14 mouse cellular contexts compared by ENCODE assay signal in the genomic region with DNA sequence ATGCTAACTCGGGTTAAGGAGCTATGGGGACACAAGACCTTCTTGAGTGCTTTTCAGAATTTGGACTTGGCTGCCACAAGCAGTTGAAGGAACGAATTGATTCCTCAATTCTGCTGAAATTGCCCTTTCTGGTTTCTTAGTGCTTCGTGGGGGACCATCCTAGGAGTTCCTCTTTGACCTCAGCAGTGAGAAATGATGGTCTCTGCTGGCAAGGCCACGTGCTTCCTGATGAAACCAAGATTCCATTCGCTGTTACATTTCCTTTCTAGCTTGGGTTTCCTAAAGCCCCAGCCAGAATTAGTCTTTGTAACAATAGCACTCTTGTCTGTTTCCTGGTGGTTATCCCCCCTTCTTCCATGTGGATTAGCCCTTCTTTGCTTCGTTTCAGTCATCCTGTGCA. TPM values are rescaled to one million over a fixed set of nuclear protein-coding genes. Genes with fewer than 3 reads are reported as not detected.
DNase-seq lines count a peak whose midpoint lies in the region; ATAC-seq and TF ChIP-seq lines count a peak whose summit lies in the region.
"Had no signal": no experiment of that assay in that cellular context is flagged by ENCODE, and none has a peak within 500 bp of the region (broad histone marks: within the 10 kb centered on the region; RNA-seq: fewer than 3 reads in every experiment).

No protein-coding gene starts in this region.

- TF ChIP-seq EP300 in stomach, postnatal 0 days (optimal IDR thresholded peaks at IDR 0.05), result no peak

- no peaks in the 10 kb centered on the region for H3K36me3 ChIP-seq in heart, embryonic 11.5 days (ENCODE audit: control insufficient read depth, insufficient read depth, low read length)
- H3K36me3 ChIP-seq in embryonic facial prominence, embryonic 14.5 days (ENCODE audit: control insufficient read depth, insufficient read depth, low read length), result 0 out of 2 replicates have a peak, but pooled peaks cover 3% of the 10 kb centered on the region
- H3K36me3 ChIP-seq in stomach, postnatal 0 days (ENCODE audit: control insufficient read depth, insufficient read depth, low read length), result no peaks in the 10 kb centered on the region
- H3K36me3 ChIP-seq: forebrain, embryonic 12.5 days; hindbrain, embryonic 15.5 days had no signal

- H3K4me3 ChIP-seq in heart, embryonic 11.5 days (ENCODE audit: low read depth, low read length), result no peak overlapping the region
- no peak overlapping the region for H3K4me3 ChIP-seq in layer of hippocampus, adult 2 months
- no peak overlapping the region for H3K4me3 ChIP-seq in embryonic facial prominence, embryonic 14.5 days (ENCODE audit: low read depth, low read length)
- H3K4me3 ChIP-seq in stomach, postnatal 0 days (ENCODE audit: low read depth, low read length), result no peak overlapping the region
- H3K4me3 ChIP-seq: forebrain, embryonic 12.5 days; heart, embryonic 13.5 days; hindbrain, embryonic 15.5 days; megakaryocyte, embryonic 14.5 days had no signal

- ATAC-seq in heart, embryonic 11.5 days (replicated peaks; ENCODE audit: insufficient number of reproducible peaks, low FRiP score, low TSS enrichment), result no peak
- ATAC-seq in embryonic facial prominence, embryonic 14.5 days (ENCODE audit: low read depth), result no peak
- no peak for ATAC-seq in stomach, postnatal 0 days (ENCODE audit: low FRiP score, low TSS enrichment)
- ATAC-seq: midbrain, embryonic 16.5 days had no signal

- 51% methylated on average over 6 of the region's 6 CpGs for WGBS in heart, embryonic 11.5 days (ENCODE audit: insufficient replicate concordance)
- WGBS in embryonic facial prominence, embryonic 14.5 days, result 51% methylated on average over 6 of the region's 6 CpGs
- 55% methylated on average over 6 of the region's 6 CpGs for WGBS in stomach, postnatal 0 days

- H3K4me2 ChIP-seq in heart, embryonic 11.5 days, result no peak overlapping the region
- no peak overlapping the region for H3K4me2 ChIP-seq in embryonic facial prominence, embryonic 14.5 days (ENCODE audit: low read depth, low read length)
- no peak overlapping the region for H3K4me2 ChIP-seq in stomach, postnatal 0 days (replicated peaks; ENCODE audit: low read depth)
- H3K4me2 ChIP-seq: forebrain, embryonic 12.5 days; heart, embryonic 13.5 days; hindbrain, embryonic 15.5 days had no signal

- H3K9ac ChIP-seq in heart, embryonic 11.5 days (ENCODE audit: low read depth, low read length), result no peak overlapping the region
- H3K9ac ChIP-seq in embryonic facial prominence, embryonic 14.5 days (ENCODE audit: low read depth, low read length), result no peak overlapping the region
- H3K9ac ChIP-seq in stomach, postnatal 0 days (ENCODE audit: low read length), result no peak overlapping the region
- H3K9ac ChIP-seq: forebrain, embryonic 12.5 days; heart, embryonic 13.5 days; hindbrain, embryonic 15.5 days; liver, embryonic 14.5 days had no signal

- H3K9me3 ChIP-seq in heart, embryonic 11.5 days (replicated peaks; ENCODE audit: control insufficient read depth, low read length), result no peaks in the 10 kb centered on the region
- no peaks in the 10 kb centered on the region for H3K9me3 ChIP-seq in embryonic facial prominence, embryonic 14.5 days (ENCODE audit: control insufficient read depth, low read length)
- H3K9me3 ChIP-seq in stomach, postnatal 0 days (ENCODE audit: control insufficient read depth, low read length), result no peaks in the 10 kb centered on the region
- H3K9me3 ChIP-seq: forebrain, embryonic 12.5 days; heart, embryonic 13.5 days; hindbrain, embryonic 15.5 days; megakaryocyte, embryonic 14.5 days had no signal

- H3K27me3 ChIP-seq in heart, embryonic 11.5 days (ENCODE audit: control insufficient read depth, insufficient read depth, low read length), result no peaks in the 10 kb centered on the region
- no peaks in the 10 kb centered on the region for H3K27me3 ChIP-seq in embryonic facial prominence, embryonic 14.5 days (replicated peaks; ENCODE audit: control insufficient read depth, insufficient read depth, low read length)
- no peaks in the 10 kb centered on the region for H3K27me3 ChIP-seq in stomach, postnatal 0 days (ENCODE audit: control insufficient read depth, insufficient read depth, low read length)
- H3K27me3 ChIP-seq: forebrain, embryonic 12.5 days; heart, embryonic 13.5 days; hindbrain, embryonic 15.5 days had no signal

- DNase-seq in heart, adult 8-10 months (ENCODE audit: low spot score), result peak; percentile 49
- DNase-seq in layer of hippocampus, adult 2 months (ENCODE audit: low spot score in 2 of 2), result no peak
- no peak for DNase-seq in layer of hippocampus, postnatal 36 days
- peak; percentile 33 for DNase-seq in 416B (ENCODE audit: low read depth)
- peak; percentile 41 for DNase-seq in embryonic facial prominence, embryonic 14.5 days (ENCODE audit: low spot score)
- DNase-seq in stomach, postnatal 0 days (ENCODE audit: low spot score), result no peak
- no peak for DNase-seq in gastrocnemius, adult 18-20 months (ENCODE audit: low spot score)

- no peak for TF ChIP-seq CTCF in layer of hippocampus, adult 2 months (conservative IDR thresholded peaks at IDR 0.05)
- TF ChIP-seq CTCF in stomach, postnatal 0 days (IDR thresholded peaks at IDR 0.05; ENCODE audit: low read depth), result no peak

- peaks cover 16% of the 10 kb centered on the region for H3K4me1 ChIP-seq in heart, embryonic 11.5 days (ENCODE audit: control insufficient read depth, insufficient read depth, low read length)
- H3K4me1 ChIP-seq in embryonic facial prominence, embryonic 14.5 days (ENCODE audit: control insufficient read depth, insufficient read depth, low read length), result peaks cover 15% of the 10 kb centered on the region
- no peaks in the 10 kb centered on the region for H3K4me1 ChIP-seq in stomach, postnatal 0 days (replicated peaks; ENCODE audit: control insufficient read depth, insufficient read depth)
- H3K4me1 ChIP-seq: forebrain, embryonic 12.5 days; hindbrain, embryonic 15.5 days had no signal

- H3K27ac ChIP-seq in heart, embryonic 11.5 days (ENCODE audit: low read depth, low read length), result no peak overlapping the region
- H3K27ac ChIP-seq in layer of hippocampus, adult 2 months, result peak overlapping the region; percentile 39
- 0 out of 2 replicates have a peak overlapping the region, but pooled peaks have one; percentile 28 for H3K27ac ChIP-seq in embryonic facial prominence, embryonic 14.5 days (replicated peaks; ENCODE audit: low read depth, low read length)
- H3K27ac ChIP-seq in stomach, postnatal 0 days (replicated peaks), result no peak overlapping the region
- H3K27ac ChIP-seq: forebrain, embryonic 12.5 days; heart, embryonic 13.5 days; hindbrain, embryonic 15.5 days; liver, embryonic 14.5 days had no signal

RNA-seq across cellular contexts. Expression of gene Samd4, which starts 32.9 kb away (rescaled TPM):
- total RNA-seq in heart, adult 8-10 months (2022), result 10 to 100 TPM; 60.6 to 71.1 (median 65.1) TPM
- 8.9 and 13.1 TPM in 2 replicates for polyA plus RNA-seq in heart, embryonic 11.5 days (2014; fragmentation: Nextera tagmentation; extraction: Ambion mirVana)
- total RNA-seq in layer of hippocampus, adult 2 months (2021), result 10 to 100 TPM; 11.2 to 14.4 TPM
- total RNA-seq in layer of hippocampus, postnatal 36 days (2021), result 10 to 100 TPM; 11.3 to 13.0 TPM
- 8.2 and 9.6 TPM in 2 replicates for polyA plus RNA-seq in embryonic facial prominence, embryonic 14.5 days (2014; fragmentation: Nextera tagmentation; extraction: Ambion mirVana)
- polyA plus RNA-seq in stomach, postnatal 0 days (2015; fragmentation: Nextera tagmentation; extraction: Ambion mirVana), result 3.4 and 4.1 TPM in 2 replicates
- 10 to 100 TPM; 54.5 to 72.9 TPM for total RNA-seq in gastrocnemius, adult 18-20 months (2021)

Comparison
In these comparisons a context has a peak if more than half of its experiments do, and no peak if none do; other contexts are left out.
1. DNase-seq: peak in heart, adult 8-10 months (single experiment), 416B (single experiment) and embryonic facial prominence, embryonic 14.5 days (single experiment); none in layer of hippocampus, adult 2 months (0 of 2), layer of hippocampus, postnatal 36 days (0 of 2), stomach, postnatal 0 days (single experiment) and gastrocnemius, adult 18-20 months (single experiment).
2. H3K27ac ChIP-seq: peak in layer of hippocampus, adult 2 months (single experiment) and embryonic facial prominence, embryonic 14.5 days (single experiment); none in heart, embryonic 11.5 days (single experiment) and stomach, postnatal 0 days (single experiment).